Comparison of ENCODE assay signal across 8 mouse cellular contexts in genomic region chr5:137652474-137652873, GRCm38 (mm10). TPM values are rescaled to one million over a fixed set of nuclear protein-coding genes. Genes with fewer than 3 reads are reported as not detected.
DNase-seq lines count a peak whose midpoint lies in the region; ATAC-seq and TF ChIP-seq lines count a peak whose summit lies in the region.

No protein-coding gene starts in this region.

- no peak overlapping the region for H3K4me2 ChIP-seq in hindbrain, embryonic 12.5 days (replicated peaks)
- H3K4me2 ChIP-seq in CH12.LX (ENCODE audit: insufficient read depth, low read depth, poor library complexity, severe bottlenecking) = no peak overlapping the region
- no peak overlapping the region for H3K4me2 ChIP-seq in forebrain, postnatal 0 days (ENCODE audit: low read depth)
- no peak overlapping the region for H3K4me2 ChIP-seq in lung, postnatal 0 days (replicated peaks; ENCODE audit: low read depth, low read length)

- dilution Hi-C loops in CH12.LX (cut with MboI; ENCODE audit: extremely low pct_ligation_motif_present, extremely low pct_unique_long_range_greater_than_20kb, low sequenced_read_pairs) = no loop called here

- peaks cover 45% of the 10 kb centered on the region for H3K36me3 ChIP-seq in hindbrain, embryonic 10.5 days
- peaks cover 32% of the 10 kb centered on the region for H3K36me3 ChIP-seq in hindbrain, embryonic 12.5 days
- peaks cover 9 to 55% of the 10 kb centered on the region in 2 experiments for H3K36me3 ChIP-seq in CH12.LX (replicated peaks in 1 of 2; ENCODE audit: control insufficient read depth in 1 of 2, insufficient read depth in 1 of 2, low read length in 1 of 2)
- H3K36me3 ChIP-seq in forebrain, postnatal 0 days (ENCODE audit: insufficient read depth) = peaks cover 25% of the 10 kb centered on the region
- no peaks in the 10 kb centered on the region for H3K36me3 ChIP-seq in kidney, adult 2 months (ENCODE audit: control insufficient read depth, insufficient read depth, low read length)
- no peaks in the 10 kb centered on the region for H3K36me3 ChIP-seq in lung, postnatal 0 days (ENCODE audit: insufficient read depth, low read length)
- peaks cover 12% of the 10 kb centered on the region for H3K36me3 ChIP-seq in small intestine, adult 2 months (ENCODE audit: control insufficient read depth, insufficient read depth, low read length)

- TF ChIP-seq RAD21 in CH12.LX (IDR thresholded peaks at IDR 0.05; ENCODE audit: low read depth, low read length) = peak; percentile 74

- in situ Hi-C loops in CH12.LX (cut with MboI; ENCODE audit: low pct_ligation_motif_present, low pct_unique_long_range_greater_than_20kb, low sequenced_read_pairs) = loop anchor here (5.0 kb wide), 1 partner anchor 110 kb away; no protein-coding TSS in a partner anchor

- no peak for TF ChIP-seq EP300 in CH12.LX (IDR thresholded peaks at IDR 0.05; ENCODE audit: low read length)
- peak; percentile 50; the same call in 1 of the 2 replicates for TF ChIP-seq EP300 in lung, postnatal 0 days (IDR thresholded peaks at IDR 0.05)

- no peaks in the 10 kb centered on the region for H3K79me2 ChIP-seq in CH12.LX (replicated peaks; ENCODE audit: control insufficient read depth, extremely low read depth, insufficient read depth, poor library complexity, severe bottlenecking)

- TF ChIP-seq POLR2A in CH12.LX (IDR thresholded peaks at IDR 0.05; ENCODE audit: low read depth, low read length) = no peak
- TF ChIP-seq POLR2A in kidney, adult 2 months (IDR thresholded peaks at IDR 0.05; ENCODE audit: low read depth, low read length) = no peak
- no peak for TF ChIP-seq POLR2A in small intestine, adult 2 months (IDR thresholded peaks at IDR 0.05; ENCODE audit: low read depth, low read length)

- 24% methylated on average over 3 of the region's 3 CpGs for WGBS in hindbrain, embryonic 10.5 days
- WGBS in hindbrain, embryonic 12.5 days = 18% methylated on average over 3 of the region's 3 CpGs
- WGBS in forebrain, postnatal 0 days = 25% methylated on average over 3 of the region's 3 CpGs
- WGBS in kidney, adult 2 months = 19% methylated on average over 3 of the region's 3 CpGs
- 22% methylated on average over 3 of the region's 3 CpGs for WGBS in lung, postnatal 0 days
- 26% methylated on average over 3 of the region's 3 CpGs for WGBS in small intestine, adult 2 months

- H3K4me1 ChIP-seq in hindbrain, embryonic 10.5 days (replicated peaks) = peaks cover 39% of the 10 kb centered on the region
- H3K4me1 ChIP-seq in hindbrain, embryonic 12.5 days = peaks cover 15% of the 10 kb centered on the region
- peaks cover 8 to 49% of the 10 kb centered on the region in 2 experiments for H3K4me1 ChIP-seq in CH12.LX (ENCODE audit: control insufficient read depth in 1 of 2, insufficient read depth in 2 of 2)
- H3K4me1 ChIP-seq in forebrain, postnatal 0 days (ENCODE audit: insufficient read depth) = no peaks in the 10 kb centered on the region
- peaks cover 5% of the 10 kb centered on the region for H3K4me1 ChIP-seq in kidney, adult 2 months (ENCODE audit: control insufficient read depth, insufficient read depth, low read length)
- H3K4me1 ChIP-seq in lung, postnatal 0 days (ENCODE audit: insufficient read depth, low read depth, low read length) = 0 out of 2 replicates have a peak, but pooled peaks cover 8% of the 10 kb centered on the region
- no peaks in the 10 kb centered on the region; the same call in 1 of the 2 replicates for H3K4me1 ChIP-seq in small intestine, adult 2 months (ENCODE audit: control insufficient read depth, insufficient read depth, insufficient read length, low read length)

- H3K27me3 ChIP-seq in hindbrain, embryonic 10.5 days (ENCODE audit: insufficient read depth, poor library complexity, severe bottlenecking) = peaks cover 2% of the 10 kb centered on the region; the same call in 1 of the 2 replicates
- peaks cover 4% of the 10 kb centered on the region; the same call in 1 of the 2 replicates for H3K27me3 ChIP-seq in hindbrain, embryonic 12.5 days
- H3K27me3 ChIP-seq in CH12.LX (replicated peaks) = no peaks in the 10 kb centered on the region
- no peaks in the 10 kb centered on the region for H3K27me3 ChIP-seq in forebrain, postnatal 0 days (ENCODE audit: insufficient read depth, low read length)
- H3K27me3 ChIP-seq in kidney, adult 2 months (replicated peaks; ENCODE audit: control insufficient read depth, insufficient read depth, low read length) = no peaks in the 10 kb centered on the region
- H3K27me3 ChIP-seq in lung, postnatal 0 days (replicated peaks; ENCODE audit: insufficient read depth, low read length) = no peaks in the 10 kb centered on the region
- H3K27me3 ChIP-seq in small intestine, adult 2 months (ENCODE audit: control insufficient read depth, insufficient read depth, low read length) = no peaks in the 10 kb centered on the region

- peak; percentile 64 to 87 for TF ChIP-seq CTCF in CH12.LX (conservative IDR thresholded peaks at IDR 0.05 in 1 of 2, IDR thresholded peaks at IDR 0.05 in 1 of 2; ENCODE audit: low read depth in 2 of 2, low read length in 2 of 2)
- peak; percentile 79 for TF ChIP-seq CTCF in forebrain, postnatal 0 days (IDR thresholded peaks at IDR 0.05; ENCODE audit: low read depth)
- peak; percentile 76 for TF ChIP-seq CTCF in kidney, adult 2 months (conservative IDR thresholded peaks at IDR 0.05; ENCODE audit: insufficient read depth, insufficient read length, low read depth, low read length)
- TF ChIP-seq CTCF in lung, postnatal 0 days (IDR thresholded peaks at IDR 0.05) = peak; percentile 87
- TF ChIP-seq CTCF in small intestine, adult 2 months (IDR thresholded peaks at IDR 0.05; ENCODE audit: extremely low read depth, insufficient read length, insufficient replicate concordance, low read depth, low read length) = peak; percentile 83; the same call in 1 of the 2 replicates

- H3K27ac ChIP-seq in hindbrain, embryonic 10.5 days = no peak overlapping the region
- H3K27ac ChIP-seq in hindbrain, embryonic 12.5 days = no peak overlapping the region
- no peak overlapping the region for H3K27ac ChIP-seq in CH12.LX (ENCODE audit: insufficient read depth, low read depth)
- H3K27ac ChIP-seq in forebrain, postnatal 0 days (ENCODE audit: low read depth, low read length) = no peak overlapping the region
- no peak overlapping the region for H3K27ac ChIP-seq in kidney, adult 2 months (ENCODE audit: insufficient read depth, low read depth, low read length)
- H3K27ac ChIP-seq in lung, postnatal 0 days (ENCODE audit: low read length) = no peak overlapping the region
- H3K27ac ChIP-seq in small intestine, adult 2 months (ENCODE audit: insufficient read depth, low read depth, low read length) = no peak overlapping the region

- no peak overlapping the region for H3K4me3 ChIP-seq in hindbrain, embryonic 10.5 days
- no peak overlapping the region for H3K4me3 ChIP-seq in hindbrain, embryonic 12.5 days
- H3K4me3 ChIP-seq in CH12.LX (replicated peaks in 1 of 3; ENCODE audit: low read depth in 2 of 3, low read length in 2 of 3, poor library complexity in 1 of 3) = no peak overlapping the region
- H3K4me3 ChIP-seq in forebrain, postnatal 0 days (ENCODE audit: low read depth, low read length) = no peak overlapping the region
- H3K4me3 ChIP-seq in kidney, adult 2 months (ENCODE audit: insufficient read depth, low read depth, low read length) = no peak overlapping the region
- no peak overlapping the region for H3K4me3 ChIP-seq in lung, postnatal 0 days (ENCODE audit: low read depth, low read length)
- H3K4me3 ChIP-seq in small intestine, adult 2 months (ENCODE audit: low read depth, low read length) = no peak overlapping the region

- H3K9me3 ChIP-seq in hindbrain, embryonic 10.5 days = no peaks in the 10 kb centered on the region
- H3K9me3 ChIP-seq in hindbrain, embryonic 12.5 days (replicated peaks) = no peaks in the 10 kb centered on the region
- H3K9me3 ChIP-seq in CH12.LX (replicated peaks; ENCODE audit: low read length) = no peaks in the 10 kb centered on the region
- no peaks in the 10 kb centered on the region for H3K9me3 ChIP-seq in forebrain, postnatal 0 days (ENCODE audit: low read length)
- no peaks in the 10 kb centered on the region for H3K9me3 ChIP-seq in lung, postnatal 0 days (ENCODE audit: low read length)

- H3K9ac ChIP-seq in hindbrain, embryonic 12.5 days = no peak overlapping the region
- no peak overlapping the region for H3K9ac ChIP-seq in CH12.LX (ENCODE audit: insufficient read depth, low read depth)
- H3K9ac ChIP-seq in forebrain, postnatal 0 days = no peak overlapping the region
- no peak overlapping the region for H3K9ac ChIP-seq in lung, postnatal 0 days (replicated peaks; ENCODE audit: low read depth)

- ATAC-seq in hindbrain, embryonic 12.5 days (ENCODE audit: low FRiP score) = no peak
- peak; percentile 59; the same call in 1 of the 2 replicates for ATAC-seq in forebrain, postnatal 0 days
- ATAC-seq in lung, postnatal 0 days = peak; percentile 58

- peak; percentile 72 for DNase-seq in hindbrain, embryonic 10.5 days (ENCODE audit: low spot score)
- peak; percentile 58 for DNase-seq in CH12.LX (ENCODE audit: extremely low read depth)
- peak; percentile 71 for DNase-seq in cerebellum, adult 11 months
- DNase-seq in forebrain, postnatal 0 days = peak; percentile 77
- peak; percentile 83 for DNase-seq in kidney, adult 2 months
- peak; percentile 91 for DNase-seq in lung, postnatal 0 days (ENCODE audit: low spot score)

RNA-seq across cellular contexts. Expression of gene Irs3, which starts 7.0 kb away (rescaled TPM):
- 0.42 and 0.67 TPM in 2 replicates for polyA plus RNA-seq in hindbrain, embryonic 10.5 days (2016; fragmentation: Nextera tagmentation; extraction: Ambion mirVana)
- 0.10 and 0.22 TPM in 2 replicates for polyA plus RNA-seq in hindbrain, embryonic 12.5 days (2016; fragmentation: Nextera tagmentation; extraction: Ambion mirVana)
- total RNA-seq in CH12.LX (2012; rRNA removed) (not detected in 2 replicates), CH12.LX (2014; rRNA removed) (not detected in 2 replicates)
- polyA plus RNA-seq in CH12.LX (2012; ENCODE audit: insufficient read length, low read depth) = not detected in 2 replicates
- total RNA-seq in forebrain, postnatal 0 days (2014; rRNA removed) = 0.31 and 0.76 TPM in 2 replicates
- 0.08 and 0.29 TPM in 2 replicates for polyA plus RNA-seq in forebrain, postnatal 0 days (2015; fragmentation: Nextera tagmentation; extraction: Ambion mirVana)
- polyA plus RNA-seq in kidney, adult 2 months (2012; rRNA removed) = 4.2 and 4.4 TPM in 2 replicates
- polyA plus RNA-seq in lung, postnatal 0 days (2015; fragmentation: Nextera tagmentation; extraction: Ambion mirVana) = 0.80 and 0.96 TPM in 2 replicates
- 0.35 and 0.43 TPM in 2 replicates for polyA plus RNA-seq in small intestine, adult 2 months (2012; rRNA removed)

RNA-seq across cellular contexts. Expression of gene Sap25, which starts 11.3 kb away (rescaled TPM):
- 7.1 and 7.8 TPM in 2 replicates for polyA plus RNA-seq in hindbrain, embryonic 10.5 days (2016; fragmentation: Nextera tagmentation; extraction: Ambion mirVana)
- polyA plus RNA-seq in hindbrain, embryonic 12.5 days (2016; fragmentation: Nextera tagmentation; extraction: Ambion mirVana) = 7.6 and 8.0 TPM in 2 replicates
- total RNA-seq in CH12.LX (2012; rRNA removed) = 2.2 and 2.4 TPM in 2 replicates
- total RNA-seq in CH12.LX (2014; rRNA removed) = 0.72 and 2.1 TPM in 2 replicates
- 12.1 and 16.6 TPM in 2 replicates for polyA plus RNA-seq in CH12.LX (2012; ENCODE audit: insufficient read length, low read depth)
- 4.4 and 4.6 TPM in 2 replicates for total RNA-seq in forebrain, postnatal 0 days (2014; rRNA removed)
- 1.8 TPM in 2 replicates for polyA plus RNA-seq in forebrain, postnatal 0 days (2015; fragmentation: Nextera tagmentation; extraction: Ambion mirVana)
- 61.1 and 77.6 TPM in 2 replicates for polyA plus RNA-seq in kidney, adult 2 months (2012; rRNA removed)
- polyA plus RNA-seq in lung, postnatal 0 days (2015; fragmentation: Nextera tagmentation; extraction: Ambion mirVana) = 12.3 and 13.2 TPM in 2 replicates
- 86.6 and 155 TPM in 2 replicates for polyA plus RNA-seq in small intestine, adult 2 months (2012; rRNA removed)

RNA-seq across cellular contexts. Expression of gene Gm20605, which starts 23.5 kb away (rescaled TPM):
- polyA plus RNA-seq in hindbrain, embryonic 10.5 days (2016; fragmentation: Nextera tagmentation; extraction: Ambion mirVana) = 14.1 and 14.9 TPM in 2 replicates
- polyA plus RNA-seq in hindbrain, embryonic 12.5 days (2016; fragmentation: Nextera tagmentation; extraction: Ambion mirVana) = 8.3 and 10.8 TPM in 2 replicates
- total RNA-seq in CH12.LX (2012; rRNA removed) (1.1 and 1.5 TPM in 2 replicates), CH12.LX (2014; rRNA removed) (0.50 and 1.1 TPM in 2 replicates)
- polyA plus RNA-seq in CH12.LX (2012; ENCODE audit: insufficient read length, low read depth) = 7.4 and 9.0 TPM in 2 replicates
- 3.6 and 6.1 TPM in 2 replicates for total RNA-seq in forebrain, postnatal 0 days (2014; rRNA removed)
- 1.9 and 2.4 TPM in 2 replicates for polyA plus RNA-seq in forebrain, postnatal 0 days (2015; fragmentation: Nextera tagmentation; extraction: Ambion mirVana)
- 12.2 and 19.8 TPM in 2 replicates for polyA plus RNA-seq in kidney, adult 2 months (2012; rRNA removed)
- polyA plus RNA-seq in lung, postnatal 0 days (2015; fragmentation: Nextera tagmentation; extraction: Ambion mirVana) = 11.6 and 12.3 TPM in 2 replicates
- polyA plus RNA-seq in small intestine, adult 2 months (2012; rRNA removed) = 19.1 and 29.0 TPM in 2 replicates

RNA-seq across cellular contexts. Expression of gene Lrch4, which starts 23.6 kb away (rescaled TPM):
- polyA plus RNA-seq in hindbrain, embryonic 10.5 days (2016; fragmentation: Nextera tagmentation; extraction: Ambion mirVana) = 35.3 and 39.7 TPM in 2 replicates
- 32.4 and 34.3 TPM in 2 replicates for polyA plus RNA-seq in hindbrain, embryonic 12.5 days (2016; fragmentation: Nextera tagmentation; extraction: Ambion mirVana)
- total RNA-seq in CH12.LX (2012; rRNA removed) (20.0 and 25.6 TPM in 2 replicates), CH12.LX (2014; rRNA removed) (9.0 and 9.9 TPM in 2 replicates)
- polyA plus RNA-seq in CH12.LX (2012; ENCODE audit: insufficient read length, low read depth) = 47.9 and 62.1 TPM in 2 replicates
- total RNA-seq in forebrain, postnatal 0 days (2014; rRNA removed) = 3.3 and 5.6 TPM in 2 replicates
- polyA plus RNA-seq in forebrain, postnatal 0 days (2015; fragmentation: Nextera tagmentation; extraction: Ambion mirVana) = 11.3 and 12.8 TPM in 2 replicates
- 39.4 and 45.5 TPM in 2 replicates for polyA plus RNA-seq in kidney, adult 2 months (2012; rRNA removed)
- 47.4 and 50.7 TPM in 2 replicates for polyA plus RNA-seq in lung, postnatal 0 days (2015; fragmentation: Nextera tagmentation; extraction: Ambion mirVana)
- 38.4 and 54.1 TPM in 2 replicates for polyA plus RNA-seq in small intestine, adult 2 months (2012; rRNA removed)

RNA-seq across cellular contexts. Expression of gene Fbxo24, which starts 23.7 kb away (rescaled TPM):
- 0.30 TPM in 2 replicates for polyA plus RNA-seq in hindbrain, embryonic 10.5 days (2016; fragmentation: Nextera tagmentation; extraction: Ambion mirVana)
- polyA plus RNA-seq in hindbrain, embryonic 12.5 days (2016; fragmentation: Nextera tagmentation; extraction: Ambion mirVana) = 0.23 and 0.25 TPM in 2 replicates
- 0.13 TPM in 2 replicates for total RNA-seq in CH12.LX (2012; rRNA removed)
- total RNA-seq in CH12.LX (2014; rRNA removed) = not detected in 2 replicates
- polyA plus RNA-seq in CH12.LX (2012; ENCODE audit: insufficient read length, low read depth) = 0.24 and 0.26 TPM in 2 replicates
- 0.23 and 0.24 TPM in 2 replicates for total RNA-seq in forebrain, postnatal 0 days (2014; rRNA removed)
- 0.09 and 0.10 TPM in 2 replicates for polyA plus RNA-seq in forebrain, postnatal 0 days (2015; fragmentation: Nextera tagmentation; extraction: Ambion mirVana)
- polyA plus RNA-seq in kidney, adult 2 months (2012; rRNA removed) = 0.20 and 0.41 TPM in 2 replicates
- 0.19 and 0.51 TPM in 2 replicates for polyA plus RNA-seq in lung, postnatal 0 days (2015; fragmentation: Nextera tagmentation; extraction: Ambion mirVana)
- polyA plus RNA-seq in small intestine, adult 2 months (2012; rRNA removed) = 0.08 and 0.19 TPM in 2 replicates
